Mouse (Mus musculus): ENCODE data around the gene Gfod1. TPM values are rescaled to one million over a fixed set of nuclear protein-coding genes. Genes with fewer than 3 reads are reported as not detected.

Gene Gfod1
- polyA plus RNA-seq, 1 experiment from 2014 or later: 0.93 TPM

DNA sequence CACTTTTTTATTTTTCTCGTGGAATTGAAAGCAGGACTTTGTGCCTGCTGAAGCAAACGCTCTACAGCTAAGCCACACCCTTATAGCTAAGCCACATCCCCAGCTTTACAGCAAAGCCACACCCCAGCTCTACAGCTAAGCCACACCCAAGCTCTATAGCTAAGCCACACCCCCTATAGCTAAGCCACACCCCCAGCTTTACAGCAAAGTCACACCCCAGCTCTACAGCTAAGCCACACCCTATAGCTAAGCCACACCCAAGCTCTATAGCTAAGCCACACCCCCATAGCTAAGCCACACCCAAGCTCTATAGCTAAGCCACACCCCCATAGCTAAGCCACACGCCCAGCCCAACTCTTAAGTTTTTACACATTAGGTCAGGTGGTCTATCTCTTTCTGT, 42.7 kb downstream of the Gfod1 start:
- Histone ChIP-seq H3K27ac (ENCODE audit: low read length) (no peak overlapping the region), H3K4me1 (ENCODE audit: control insufficient read depth, insufficient read depth, low read length) (peaks cover 22% of the 10 kb centered on the region), H3K36me3 (ENCODE audit: control insufficient read depth, insufficient read depth) (no peaks in the 10 kb centered on the region), H3K9ac (ENCODE audit: low read length) (no peak overlapping the region), H3K27me3 (ENCODE audit: control insufficient read depth, insufficient read depth, low read length) (no peaks in the 10 kb centered on the region), H3K4me3 (ENCODE audit: low read length) (no peak overlapping the region), H3K9me3 (replicated peaks; ENCODE audit: control insufficient read depth, low read length) (no peaks in the 10 kb centered on the region), H3K4me2 (ENCODE audit: low read depth, low read length) (no peak overlapping the region)
- no peak for ATAC-seq (replicated peaks; ENCODE audit: extremely low read depth, insufficient read depth, low FRiP score)
- whole genome bisulfite sequencing: 76% methylated on average over 3 of the region's 3 CpGs

DNA sequence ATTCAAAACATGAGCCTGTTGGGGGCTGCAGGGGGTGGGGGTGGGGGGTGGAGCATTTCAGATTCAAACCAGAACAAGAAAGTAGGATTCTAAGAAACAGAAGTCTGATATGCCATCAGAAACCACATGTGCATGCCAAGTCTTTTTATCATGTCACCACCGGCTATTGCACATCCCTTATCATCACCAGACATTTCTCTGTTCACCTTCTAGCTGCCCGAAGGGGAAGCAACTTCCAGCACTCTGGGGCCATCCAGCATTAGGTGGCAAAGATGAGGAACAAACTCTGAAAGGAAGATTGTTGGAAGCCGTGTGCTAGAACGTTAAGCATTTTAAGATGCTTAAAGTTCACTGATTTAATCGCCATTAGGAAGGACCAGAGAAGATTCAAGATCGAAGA, 43.2 kb downstream of the Gfod1 start:
- no peak overlapping the region for H3K4me2 ChIP-seq (ENCODE audit: low read depth, low read length)
- no peaks in the 10 kb centered on the region for H3K9me3 ChIP-seq (replicated peaks; ENCODE audit: control insufficient read depth, low read length)
- no peaks in the 10 kb centered on the region for H3K27me3 ChIP-seq (ENCODE audit: control insufficient read depth, insufficient read depth, low read length)
- no peak overlapping the region for H3K9ac ChIP-seq (ENCODE audit: low read length)
- H3K4me1 ChIP-seq (ENCODE audit: control insufficient read depth, insufficient read depth, low read length): peaks cover 21% of the 10 kb centered on the region
- H3K4me3 ChIP-seq (ENCODE audit: low read length): no peak overlapping the region
- WGBS: 59% methylated on average over 6 of the region's 6 CpGs
- no peaks in the 10 kb centered on the region for H3K36me3 ChIP-seq (ENCODE audit: control insufficient read depth, insufficient read depth)
- H3K27ac ChIP-seq (ENCODE audit: low read length): no peak overlapping the region
- no peak for ATAC-seq (replicated peaks; ENCODE audit: extremely low read depth, insufficient read depth, low FRiP score)

DNA sequence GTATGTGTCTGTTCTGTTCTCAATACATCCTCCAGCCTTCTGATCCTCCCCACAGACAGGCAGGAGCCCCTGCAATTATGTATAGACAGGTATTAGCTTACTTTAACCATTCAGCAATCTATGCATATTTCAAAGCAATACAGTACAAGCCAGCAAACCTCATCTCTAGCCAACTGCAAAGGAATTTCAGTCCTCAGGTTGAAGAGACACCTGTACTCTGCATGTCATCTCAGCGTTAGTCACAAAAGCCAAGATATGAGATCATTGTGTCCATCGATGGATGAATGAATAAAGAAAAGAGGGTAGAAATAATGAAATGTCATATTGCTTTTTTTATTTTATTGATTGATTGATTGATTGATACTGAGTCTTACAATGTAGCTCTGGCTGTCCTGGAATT, 47.5 kb downstream of the Gfod1 start:
- no peaks in the 10 kb centered on the region for H3K36me3 ChIP-seq (ENCODE audit: control insufficient read depth, insufficient read depth)
- no peak overlapping the region for H3K4me2 ChIP-seq (ENCODE audit: low read depth, low read length)
- 93% methylated on average over 2 of the region's 2 CpGs for WGBS
- peaks cover 11% of the 10 kb centered on the region for H3K4me1 ChIP-seq (ENCODE audit: control insufficient read depth, insufficient read depth, low read length)
- no peak overlapping the region for H3K4me3 ChIP-seq (ENCODE audit: low read length)
- ATAC-seq (replicated peaks; ENCODE audit: extremely low read depth, insufficient read depth, low FRiP score): no peak
- H3K27me3 ChIP-seq (ENCODE audit: control insufficient read depth, insufficient read depth, low read length): no peaks in the 10 kb centered on the region
- no peak overlapping the region for H3K9ac ChIP-seq (ENCODE audit: low read length)
- no peak overlapping the region for H3K27ac ChIP-seq (ENCODE audit: low read length)
- no peaks in the 10 kb centered on the region for H3K9me3 ChIP-seq (replicated peaks; ENCODE audit: control insufficient read depth, low read length)

DNA sequence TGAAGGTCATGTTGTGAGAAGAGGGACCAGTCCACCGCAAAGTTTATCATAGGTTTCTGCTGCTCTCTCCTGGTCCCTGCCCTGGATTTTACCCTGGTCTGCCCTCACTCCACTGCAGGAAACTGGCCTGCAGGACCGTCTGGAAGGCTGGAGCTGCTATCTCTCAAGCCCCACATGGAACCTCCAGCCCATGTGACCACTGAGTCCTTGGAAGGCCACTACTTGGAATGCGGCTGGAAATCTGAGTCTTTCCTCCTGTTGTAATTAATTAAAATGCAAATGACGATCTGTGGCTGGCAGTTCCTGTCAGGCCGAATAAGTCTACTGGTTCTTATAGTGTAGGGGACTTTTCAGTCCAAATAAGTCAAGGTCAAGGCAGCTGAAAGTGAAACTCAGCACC, 50.4 kb downstream of the Gfod1 start:
- Histone ChIP-seq H3K4me1 (ENCODE audit: control insufficient read depth, insufficient read depth, low read length) (peaks cover 14% of the 10 kb centered on the region), H3K4me3 (ENCODE audit: low read length) (no peak overlapping the region), H3K36me3 (ENCODE audit: control insufficient read depth, insufficient read depth) (no peaks in the 10 kb centered on the region), H3K9me3 (replicated peaks; ENCODE audit: control insufficient read depth, low read length) (no peaks in the 10 kb centered on the region), H3K9ac (ENCODE audit: low read length) (no peak overlapping the region), H3K4me2 (ENCODE audit: low read depth, low read length) (no peak overlapping the region), H3K27me3 (ENCODE audit: control insufficient read depth, insufficient read depth, low read length) (no peaks in the 10 kb centered on the region), H3K27ac (ENCODE audit: low read length) (peak overlapping the region; percentile 26)
- ATAC-seq (replicated peaks; ENCODE audit: extremely low read depth, insufficient read depth, low FRiP score): 0 out of 2 replicates have a peak, but pooled peaks have one; percentile 38
- WGBS: 34% methylated on average over 5 of the region's 5 CpGs

DNA sequence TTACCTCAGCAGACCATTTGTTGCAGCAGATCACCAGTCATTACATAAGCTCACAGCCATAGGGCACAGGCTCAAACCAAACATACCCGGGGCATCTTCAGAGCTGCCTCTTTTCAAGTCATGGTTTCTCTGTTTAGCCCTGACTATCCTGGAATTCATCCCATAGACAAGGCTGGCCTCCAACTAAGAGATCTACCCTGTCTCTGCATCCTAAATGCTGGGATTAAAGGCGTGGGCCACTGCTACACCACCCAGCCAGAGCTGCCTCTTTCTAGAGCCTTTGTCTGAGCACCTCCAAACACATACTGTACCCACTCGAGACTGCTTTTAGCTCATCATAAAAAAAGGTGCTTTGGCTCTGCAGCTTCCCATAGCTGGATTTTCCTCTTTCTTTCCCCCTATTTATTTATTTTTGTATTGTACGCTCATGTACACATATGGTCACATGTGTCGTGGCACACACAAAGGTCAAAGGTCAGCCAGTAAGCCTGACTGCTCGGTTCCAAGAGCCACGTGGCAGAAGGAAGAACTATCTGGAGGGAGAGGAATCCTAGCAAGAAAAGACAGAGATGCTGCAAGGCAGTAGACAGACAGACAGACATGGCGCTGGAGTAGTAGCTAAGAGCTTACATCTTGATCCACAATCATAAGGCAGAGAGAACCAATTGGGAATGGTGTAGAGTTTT, 51.7 kb downstream of the Gfod1 start:
- H3K4me3 ChIP-seq (ENCODE audit: low read length): no peak overlapping the region
- 83% methylated on average over 8 of the region's 8 CpGs for WGBS

DNA sequence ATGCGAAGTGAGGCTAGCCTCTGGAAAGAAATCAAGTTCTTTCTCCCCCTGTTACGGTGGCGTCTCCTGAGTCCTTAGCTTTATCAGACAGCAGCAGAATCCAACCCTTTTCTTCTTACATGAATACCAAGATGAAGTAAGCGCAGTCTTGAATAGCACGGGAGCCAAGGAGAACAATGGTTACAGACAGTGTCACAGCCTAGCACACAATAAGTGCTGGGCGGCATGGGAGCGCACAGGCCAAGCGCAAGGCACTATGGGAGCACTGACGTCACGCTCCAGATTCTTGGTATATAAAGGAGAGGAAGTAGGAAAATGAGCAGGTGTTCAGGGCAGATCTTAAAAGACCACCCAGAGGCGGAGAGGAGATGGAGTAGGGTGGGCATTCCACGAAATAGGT, 52.6 kb downstream of the Gfod1 start:
- peaks cover 14% of the 10 kb centered on the region for H3K4me1 ChIP-seq (ENCODE audit: control insufficient read depth, insufficient read depth, low read length)
- 84% methylated on average over 12 of the region's 12 CpGs for WGBS
- H3K27ac ChIP-seq (ENCODE audit: low read length): no peak overlapping the region
- H3K9ac ChIP-seq (ENCODE audit: low read length): no peak overlapping the region
- no peaks in the 10 kb centered on the region for H3K36me3 ChIP-seq (ENCODE audit: control insufficient read depth, insufficient read depth)
- no peaks in the 10 kb centered on the region for H3K9me3 ChIP-seq (replicated peaks; ENCODE audit: control insufficient read depth, low read length)
- no peaks in the 10 kb centered on the region for H3K27me3 ChIP-seq (ENCODE audit: control insufficient read depth, insufficient read depth, low read length)
- ATAC-seq (replicated peaks; ENCODE audit: extremely low read depth, insufficient read depth, low FRiP score): no peak
- H3K4me3 ChIP-seq (ENCODE audit: low read length): no peak overlapping the region
- no peak overlapping the region for H3K4me2 ChIP-seq (ENCODE audit: low read depth, low read length)

More for the DNA sequence above, 51.7 kb downstream of the Gfod1 start:
- ATAC-seq (replicated peaks; ENCODE audit: extremely low read depth, insufficient read depth, low FRiP score): no peak
- Histone ChIP-seq H3K9me3 (replicated peaks; ENCODE audit: control insufficient read depth, low read length) (no peaks in the 10 kb centered on the region), H3K4me2 (ENCODE audit: low read depth, low read length) (no peak overlapping the region), H3K27ac (ENCODE audit: low read length) (no peak overlapping the region), H3K27me3 (ENCODE audit: control insufficient read depth, insufficient read depth, low read length) (no peaks in the 10 kb centered on the region), H3K9ac (ENCODE audit: low read length) (no peak overlapping the region), H3K4me1 (ENCODE audit: control insufficient read depth, insufficient read depth, low read length) (peaks cover 14% of the 10 kb centered on the region), H3K36me3 (ENCODE audit: control insufficient read depth, insufficient read depth) (no peaks in the 10 kb centered on the region)

DNA sequence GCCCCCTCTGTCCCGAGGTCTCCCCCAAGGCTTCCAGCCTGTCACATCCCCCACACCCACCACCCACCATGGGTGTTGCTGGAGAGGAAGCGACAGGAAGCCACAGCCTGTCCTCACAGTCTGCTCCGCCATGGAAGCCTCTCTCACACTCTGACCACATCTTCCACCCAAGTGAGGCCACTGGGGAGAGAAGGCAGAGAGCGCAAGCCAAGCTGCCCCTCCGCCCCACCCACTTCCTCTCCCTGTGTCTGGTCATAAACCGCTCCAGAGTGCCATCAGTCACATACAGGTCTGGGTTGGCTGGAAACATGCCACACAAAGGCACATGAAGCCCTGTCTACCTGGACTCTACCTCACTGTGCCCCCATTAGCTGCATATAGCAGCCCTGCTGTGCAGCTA, 53.3 kb downstream of the Gfod1 start:
- Histone ChIP-seq H3K36me3 (ENCODE audit: control insufficient read depth, insufficient read depth) (no peaks in the 10 kb centered on the region), H3K27ac (ENCODE audit: low read length) (no peak overlapping the region), H3K9ac (ENCODE audit: low read length) (no peak overlapping the region), H3K4me2 (ENCODE audit: low read depth, low read length) (0 out of 2 replicates have a peak overlapping the region, but pooled peaks have one; percentile 0), H3K9me3 (replicated peaks; ENCODE audit: control insufficient read depth, low read length) (no peaks in the 10 kb centered on the region), H3K4me3 (ENCODE audit: low read length) (no peak overlapping the region), H3K27me3 (ENCODE audit: control insufficient read depth, insufficient read depth, low read length) (no peaks in the 10 kb centered on the region), H3K4me1 (ENCODE audit: control insufficient read depth, insufficient read depth, low read length) (peaks cover 14% of the 10 kb centered on the region)
- 70% methylated on average over 6 of the region's 6 CpGs for WGBS
- ATAC-seq (replicated peaks; ENCODE audit: extremely low read depth, insufficient read depth, low FRiP score): peak; percentile 25; the same call in 1 of the 2 replicates

DNA sequence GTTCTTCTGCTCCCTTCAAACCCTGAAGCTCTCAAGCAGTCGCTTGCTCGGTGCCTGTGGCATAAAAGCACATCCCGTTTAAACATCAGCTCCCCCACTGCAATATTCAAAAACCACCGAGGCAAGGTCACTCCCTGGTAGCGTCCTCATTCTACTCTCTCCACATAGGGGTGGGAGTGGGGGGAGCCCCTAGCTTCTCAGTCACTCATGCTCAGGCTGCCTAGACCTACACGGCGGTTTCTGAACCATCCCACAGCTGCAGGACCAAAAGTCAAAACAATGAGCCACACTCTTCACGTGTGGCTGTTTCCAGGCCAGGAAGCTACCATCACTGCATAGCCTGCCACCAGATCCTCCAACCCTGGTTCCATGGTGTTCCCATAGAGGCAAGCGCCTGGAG, 53.9 kb downstream of the Gfod1 start:
- Histone ChIP-seq H3K9me3 (replicated peaks; ENCODE audit: control insufficient read depth, low read length) (no peaks in the 10 kb centered on the region), H3K4me2 (ENCODE audit: low read depth, low read length) (no peak overlapping the region), H3K36me3 (ENCODE audit: control insufficient read depth, insufficient read depth) (no peaks in the 10 kb centered on the region), H3K27me3 (ENCODE audit: control insufficient read depth, insufficient read depth, low read length) (no peaks in the 10 kb centered on the region), H3K4me3 (ENCODE audit: low read length) (no peak overlapping the region), H3K4me1 (ENCODE audit: control insufficient read depth, insufficient read depth, low read length) (peaks cover 14% of the 10 kb centered on the region), H3K9ac (ENCODE audit: low read length) (no peak overlapping the region), H3K27ac (ENCODE audit: low read length) (no peak overlapping the region)
- ATAC-seq (replicated peaks; ENCODE audit: extremely low read depth, insufficient read depth, low FRiP score): no peak
- 71% methylated on average over 9 of the region's 9 CpGs for WGBS

DNA sequence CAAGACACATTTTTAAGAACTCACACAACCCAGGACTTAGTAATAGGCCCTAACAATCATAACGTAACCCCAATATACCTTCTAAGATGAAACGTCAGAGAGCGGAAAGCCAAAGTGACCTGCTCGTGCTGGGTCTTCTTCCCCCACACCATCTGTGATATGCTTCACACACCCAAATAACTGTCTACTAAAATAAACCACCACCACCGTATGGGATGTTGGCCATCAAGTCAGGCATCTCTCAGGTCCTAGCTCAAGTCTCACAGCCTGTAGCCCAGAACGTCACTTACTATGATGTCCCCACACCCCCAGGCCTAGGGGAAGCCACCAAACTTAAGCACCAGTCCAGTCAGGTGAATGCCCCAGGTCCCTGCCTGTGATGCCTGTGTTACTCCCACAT, 55.6 kb downstream of the Gfod1 start:
- Histone ChIP-seq H3K4me2 (ENCODE audit: low read depth, low read length) (no peak overlapping the region), H3K4me3 (ENCODE audit: low read length) (no peak overlapping the region), H3K9me3 (replicated peaks; ENCODE audit: control insufficient read depth, low read length) (no peaks in the 10 kb centered on the region), H3K27me3 (ENCODE audit: control insufficient read depth, insufficient read depth, low read length) (no peaks in the 10 kb centered on the region), H3K27ac (ENCODE audit: low read length) (no peak overlapping the region), H3K9ac (ENCODE audit: low read length) (no peak overlapping the region), H3K36me3 (ENCODE audit: control insufficient read depth, insufficient read depth) (no peaks in the 10 kb centered on the region), H3K4me1 (ENCODE audit: control insufficient read depth, insufficient read depth, low read length) (peaks cover 11% of the 10 kb centered on the region)
- ATAC-seq (replicated peaks; ENCODE audit: extremely low read depth, insufficient read depth, low FRiP score): no peak
- 86% methylated on average over 6 of the region's 6 CpGs for WGBS
